Mouse (Mus musculus): ENCODE data around the gene Gnpnat1.

DNA sequence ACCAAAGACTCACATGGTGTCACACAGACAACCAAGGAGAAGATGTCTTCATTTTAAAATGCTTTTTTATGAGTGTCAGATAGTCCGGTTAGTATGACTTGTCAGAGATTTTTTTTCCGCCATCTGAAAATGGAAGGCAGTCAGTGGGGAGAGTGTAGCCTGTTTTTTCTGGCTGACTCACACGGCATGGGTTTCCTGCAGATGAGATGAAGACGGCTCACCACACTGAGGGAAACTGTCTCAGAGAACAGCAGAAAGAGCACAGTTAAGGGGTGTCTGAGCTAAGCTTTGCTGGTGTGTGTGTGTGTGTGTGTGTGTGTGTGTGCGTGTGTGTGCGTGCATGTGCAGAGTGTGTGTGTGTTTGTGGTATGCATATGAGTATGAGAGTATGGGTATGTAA, 36.6 kb upstream of the Gnpnat1 start:
- no peak for TF ChIP-seq CTCF (IDR thresholded peaks at IDR 0.05; ENCODE audit: control insufficient read depth, insufficient read depth, insufficient read length)
- TF ChIP-seq MYOD1 (IDR thresholded peaks at IDR 0.05; ENCODE audit: control insufficient read depth, insufficient read length, low read depth) = no peak
- TF ChIP-seq USF1 (IDR thresholded peaks at IDR 0.05; ENCODE audit: low read depth) = no peak
- TF ChIP-seq MAX (IDR thresholded peaks at IDR 0.05) = no peak
- no peak for TF ChIP-seq FOSL1 (IDR thresholded peaks at IDR 0.05; ENCODE audit: insufficient read depth, low read length, poor library complexity, severe bottlenecking)
- no peak for TF ChIP-seq CEBPB (IDR thresholded peaks at IDR 0.05; ENCODE audit: low read depth)
